Mouse (Mus musculus): ENCODE results near the gene Lama4.

Gene Lama4

DNA sequence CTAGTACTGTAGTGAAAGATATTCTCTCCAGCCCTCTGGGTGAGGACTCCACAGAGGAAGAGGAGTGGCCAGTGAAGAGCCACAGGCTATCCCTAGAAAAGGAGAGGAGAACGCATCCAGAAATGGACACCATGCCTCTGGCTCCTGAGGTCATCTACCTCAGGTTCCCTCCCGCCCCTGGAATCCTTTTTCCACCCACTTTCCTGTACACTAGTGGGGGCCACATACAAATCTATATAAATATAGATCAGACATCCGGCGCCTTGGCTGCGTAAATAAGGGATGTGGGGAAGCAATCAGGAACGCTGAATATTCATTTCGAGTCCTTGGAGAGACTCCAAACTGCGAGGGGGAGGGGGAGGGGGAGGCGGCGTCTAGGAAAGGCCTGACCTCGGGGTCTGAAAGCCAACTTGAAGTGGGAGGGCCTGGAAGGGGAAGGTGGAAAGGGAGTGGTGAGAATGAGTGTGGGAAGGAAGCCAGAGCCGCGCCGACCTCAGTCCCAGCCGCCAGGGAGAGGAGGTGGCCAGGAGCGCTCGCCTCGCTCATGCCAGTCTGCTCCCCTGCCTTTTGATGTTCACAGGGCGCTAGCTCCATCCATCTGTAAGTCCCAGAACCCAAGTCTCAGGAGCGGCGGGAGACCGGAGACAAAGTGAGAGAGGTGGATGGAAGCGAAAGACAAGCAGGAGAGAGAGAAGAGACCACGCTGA is at the start of gene Lama4:
Gene Lama4, plus strand, starts transcription at position 441 of the 707 bp plus-strand sequence.
- DNase-seq (ENCODE audit: low read depth, low spot score): peak; percentile 74

DNA sequence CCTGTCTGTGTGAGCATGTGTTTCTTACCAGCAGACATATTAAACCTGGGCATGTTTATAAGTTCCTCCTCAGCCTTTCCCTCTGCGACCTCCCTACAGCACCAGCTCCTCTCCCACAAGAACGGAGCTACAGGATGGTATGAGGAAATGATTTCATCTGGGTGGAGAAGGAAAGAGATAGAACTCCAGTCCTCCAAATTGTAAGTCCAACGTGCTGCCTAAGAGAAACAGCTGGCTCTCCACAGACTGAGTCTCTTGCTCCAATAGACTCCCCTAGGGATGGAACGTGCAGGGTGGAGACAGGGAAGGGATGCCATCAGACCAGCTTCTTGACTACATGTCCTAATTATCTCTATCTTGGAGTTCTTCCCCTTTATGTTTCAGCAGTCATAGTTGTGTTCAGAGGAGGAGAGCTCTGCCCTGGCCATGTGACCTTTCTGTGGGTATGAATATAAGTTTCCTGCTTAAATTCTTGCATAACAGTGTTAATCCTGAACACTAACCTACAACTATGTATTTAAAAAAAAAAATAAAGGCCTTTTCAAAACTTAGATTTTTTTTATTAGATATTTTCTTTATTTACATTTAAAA is 49.2 kb upstream of the Lama4 start:
- peak; percentile 67 for DNase-seq (ENCODE audit: low read depth, low spot score)

DNA sequence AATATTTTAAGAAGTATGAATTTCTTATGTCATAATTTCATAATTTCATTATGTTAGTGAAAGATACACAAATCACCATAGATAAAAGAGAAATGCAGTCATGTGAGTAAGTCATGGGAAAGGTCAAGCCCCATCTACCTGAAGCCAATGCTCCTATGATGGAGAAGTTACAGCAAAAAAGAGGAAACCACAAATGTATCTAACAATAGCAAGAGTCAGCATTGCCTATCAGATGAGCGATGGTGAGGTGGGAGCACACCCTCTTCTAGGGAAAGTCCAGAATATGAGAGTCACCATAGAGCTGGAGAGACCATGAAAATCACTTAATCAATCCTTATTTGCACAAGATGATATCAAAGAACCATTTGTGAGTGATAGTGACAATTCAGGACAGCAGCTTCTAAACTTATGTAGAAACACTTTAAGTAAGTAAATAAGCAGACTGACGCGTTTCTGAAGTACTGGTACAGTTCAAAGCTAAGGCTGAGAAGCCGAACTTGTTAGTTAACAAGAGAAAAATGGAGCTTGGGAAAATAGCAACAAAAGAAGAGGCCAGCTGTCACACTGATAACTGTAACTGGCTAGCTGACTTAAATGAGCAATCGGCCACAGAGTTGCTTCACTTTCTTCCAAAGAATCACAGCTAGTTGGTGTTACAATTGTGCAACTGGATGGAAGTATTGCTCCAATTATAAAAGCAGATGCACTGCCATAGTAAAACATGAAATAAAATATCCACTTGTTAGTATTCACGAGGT is 36.2 kb upstream of the Lama4 start:
- no peak for DNase-seq (ENCODE audit: low read depth, low spot score)

DNA sequence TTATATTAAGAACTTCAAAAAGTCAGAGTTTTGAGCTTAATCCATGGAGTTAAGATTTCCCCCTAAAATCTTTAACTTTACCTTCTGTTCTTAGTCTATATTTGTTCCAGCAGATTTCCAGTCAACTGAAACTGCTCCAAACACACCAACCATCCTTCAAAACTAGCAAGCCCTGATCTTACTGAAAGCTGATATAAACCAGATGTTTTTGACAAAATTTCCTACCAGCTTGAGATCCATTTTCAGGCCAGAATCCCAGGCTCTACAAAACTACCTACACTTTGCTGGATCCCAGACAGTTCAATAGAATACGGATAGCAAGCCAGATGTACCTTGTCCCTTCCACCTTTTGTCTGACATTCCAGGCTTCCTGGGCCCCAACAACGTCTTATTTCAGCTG is 20.6 kb upstream of the Lama4 start:
- DNase-seq (ENCODE audit: low read depth, low spot score): no peak

DNA sequence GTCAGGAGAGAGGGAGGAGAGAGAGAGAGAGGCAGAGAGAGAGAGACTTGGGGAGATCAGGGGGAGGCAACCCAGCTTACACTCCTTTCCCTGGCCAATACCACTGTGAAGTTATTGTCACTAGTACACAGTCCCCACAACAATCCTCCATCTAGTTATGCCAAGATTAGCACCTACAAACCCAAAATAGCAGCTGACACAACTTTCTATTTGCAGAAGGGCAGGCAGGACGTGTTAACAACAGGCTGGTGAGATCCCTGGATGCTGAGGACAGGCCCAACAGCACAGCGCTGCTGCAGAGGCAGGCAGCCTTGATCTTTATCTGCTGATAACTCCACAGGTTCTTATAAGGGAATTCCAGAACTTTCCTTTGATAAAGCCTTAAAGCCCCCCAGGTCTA is 3.4 kb upstream of the Lama4 start:
- no peak for DNase-seq (ENCODE audit: low read depth, low spot score)

DNA sequence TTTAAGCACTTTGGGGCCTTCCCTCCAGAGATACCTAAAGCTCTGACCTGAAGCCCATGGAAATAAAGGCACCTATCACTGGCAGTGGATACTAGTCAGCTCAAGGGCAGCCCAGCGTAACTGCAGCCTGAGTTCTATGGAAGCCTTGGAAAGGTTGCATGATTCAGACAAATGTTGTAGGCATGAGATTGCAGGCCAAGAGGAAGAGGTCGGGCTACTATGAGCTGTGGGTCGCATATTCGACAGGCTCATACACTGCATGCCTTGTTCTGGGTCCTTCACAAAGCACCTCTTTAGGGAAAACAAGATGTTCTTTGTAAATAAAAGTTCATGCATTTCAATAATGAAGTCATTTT is 618 bp upstream of the Lama4 start:
- DNase-seq (ENCODE audit: low read depth, low spot score): no peak

DNA sequence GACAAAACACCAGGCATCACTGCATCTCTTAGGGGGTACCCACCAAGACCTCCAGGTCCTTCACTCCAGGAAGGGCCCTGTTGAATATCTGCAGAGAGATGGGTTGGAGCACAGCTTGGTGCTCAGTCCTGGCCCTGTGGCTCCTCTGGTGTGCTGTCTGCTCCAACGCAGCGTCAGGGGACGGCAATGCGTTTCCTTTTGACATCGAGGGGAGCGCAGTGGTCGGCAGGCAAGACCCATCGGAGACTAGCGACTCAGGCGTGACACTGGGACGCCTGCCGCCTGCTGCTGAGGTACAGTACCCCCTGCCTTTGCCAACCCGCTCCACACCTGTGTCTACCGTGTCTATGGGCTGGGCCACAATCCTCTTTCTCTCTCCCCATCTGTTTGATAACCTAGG is 542 bp downstream of the Lama4 start:
- DNase-seq (ENCODE audit: low read depth, low spot score): no peak

DNA sequence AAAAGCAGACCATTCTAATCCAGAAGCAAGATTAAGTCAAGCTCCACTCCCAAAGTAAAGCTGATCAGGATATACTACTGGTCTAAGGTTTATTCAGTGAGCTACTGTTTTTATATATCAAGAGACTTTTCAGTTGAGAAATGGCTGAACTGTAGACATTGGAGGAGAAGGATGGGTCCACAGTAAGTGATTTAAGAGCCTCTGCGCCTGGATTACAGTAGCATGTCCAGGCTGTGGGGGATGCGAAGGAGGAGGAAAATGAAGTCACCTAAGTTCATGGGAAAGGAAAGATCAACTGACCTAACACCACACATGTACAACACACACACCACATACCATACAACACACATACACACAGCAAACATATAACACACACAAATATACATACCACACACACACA is 1.3 kb downstream of the Lama4 start:
- DNase-seq (ENCODE audit: low read depth, low spot score): no peak

DNA sequence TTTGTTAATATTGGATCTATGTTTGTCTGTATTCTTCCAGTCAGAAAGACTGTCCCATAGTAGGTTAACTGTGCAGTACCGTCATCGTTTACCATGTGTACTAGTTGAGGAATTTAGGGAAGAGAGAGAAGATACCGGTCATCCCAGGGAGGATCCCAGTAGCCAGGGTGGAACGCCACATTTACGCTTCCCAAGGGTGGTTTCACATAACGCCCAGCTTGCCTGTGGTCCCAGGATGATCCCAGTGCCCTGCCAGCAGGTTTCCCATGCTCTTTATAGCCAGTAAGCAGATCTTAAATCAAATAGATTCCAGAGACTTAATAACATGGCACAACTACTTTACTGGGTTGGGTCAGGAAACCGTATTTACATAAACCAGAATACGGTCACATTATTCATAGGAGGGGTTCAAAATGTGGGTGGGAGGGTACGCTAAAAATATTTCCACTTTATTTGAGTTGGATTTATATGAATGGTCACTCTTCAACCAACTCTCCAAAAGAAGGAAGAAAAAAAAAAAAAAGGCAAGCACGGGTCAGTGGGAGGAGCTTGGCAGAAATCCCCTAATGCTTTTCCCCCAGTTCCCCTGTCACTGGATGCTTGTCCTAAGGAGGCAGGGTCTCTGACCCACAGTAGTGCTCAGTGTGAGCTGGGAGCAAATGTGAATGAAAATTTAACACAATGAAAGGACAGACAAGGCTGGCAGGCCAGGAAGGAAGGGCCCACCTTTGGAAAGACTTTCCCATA is 3.2 kb downstream of the Lama4 start:
- no peak for DNase-seq (ENCODE audit: low read depth, low spot score)

DNA sequence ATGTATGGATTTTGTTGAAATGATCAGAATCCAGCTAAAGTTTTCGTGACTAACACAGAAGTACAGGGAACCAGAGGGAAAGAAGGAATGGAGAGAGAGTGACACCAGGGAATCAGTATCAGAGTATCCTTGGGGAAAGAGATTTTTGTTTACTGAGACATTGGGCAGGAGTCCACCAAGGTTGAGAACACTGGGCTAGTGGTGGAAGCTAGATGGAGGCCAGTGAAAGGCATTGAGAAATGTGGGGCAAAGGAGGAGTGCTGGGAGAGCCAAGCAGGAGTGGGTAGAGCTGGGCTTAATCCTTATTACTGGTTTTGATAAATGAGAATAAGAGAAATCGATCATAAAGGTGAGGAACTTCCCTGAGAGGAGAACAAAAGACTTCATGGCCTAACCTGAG is 4.2 kb downstream of the Lama4 start:
- DNase-seq (ENCODE audit: low read depth, low spot score): no peak

DNA sequence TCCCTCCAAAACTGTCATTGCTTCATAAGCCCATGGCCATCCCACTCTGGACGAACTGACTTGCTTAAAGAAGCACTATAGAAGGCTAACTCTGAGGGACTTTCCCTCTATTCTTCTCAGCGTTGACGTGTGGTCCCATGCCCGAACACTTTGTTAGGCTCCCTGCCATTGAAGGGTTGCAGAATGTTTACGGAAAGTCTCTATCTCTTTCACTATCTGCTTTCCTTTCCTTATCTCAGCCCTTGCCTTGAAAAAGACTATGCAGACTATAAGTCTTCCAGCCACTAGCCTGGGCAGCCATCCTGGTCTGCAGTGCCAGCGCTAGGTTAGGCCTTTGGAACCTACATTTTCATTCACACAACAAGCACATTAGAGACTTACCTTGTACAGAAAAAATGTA is 4.7 kb downstream of the Lama4 start:
- no peak for DNase-seq (ENCODE audit: low read depth, low spot score)

DNA sequence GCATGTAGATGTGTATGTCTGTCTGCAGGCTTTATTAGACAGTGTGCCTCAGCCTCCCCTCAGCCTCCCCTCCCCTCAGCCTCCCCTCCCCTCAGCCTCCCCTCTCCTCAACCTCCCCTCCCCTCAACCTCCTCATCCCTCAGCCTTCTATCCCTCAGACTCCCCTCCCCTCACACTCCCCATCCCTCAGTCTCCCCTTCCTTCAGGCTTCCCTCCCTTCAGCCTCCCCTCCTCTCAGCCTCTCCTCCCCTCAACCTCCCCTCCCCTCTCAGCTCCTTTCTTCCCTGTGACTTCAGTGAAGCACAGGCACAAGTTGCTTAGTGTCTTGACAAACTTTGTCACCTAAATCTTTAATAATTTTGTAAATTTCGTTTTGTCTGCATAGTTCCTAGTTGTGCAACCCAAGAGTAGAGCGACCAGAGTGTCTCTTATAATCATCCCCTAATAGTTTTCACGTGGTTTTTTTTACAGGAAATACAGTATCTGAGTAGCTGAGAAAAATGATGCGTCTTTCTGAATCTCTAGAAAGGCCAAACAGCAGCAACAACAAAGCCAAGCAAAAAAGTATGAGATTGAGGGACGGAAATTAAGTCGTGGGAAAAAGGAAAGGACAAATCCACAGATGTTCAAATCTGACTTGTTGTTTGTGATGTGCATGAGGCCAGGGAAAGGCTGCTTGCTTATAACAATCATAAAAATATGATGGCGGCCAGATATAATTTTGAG is 7.1 kb downstream of the Lama4 start:
- DNase-seq (ENCODE audit: low read depth, low spot score): no peak

DNA sequence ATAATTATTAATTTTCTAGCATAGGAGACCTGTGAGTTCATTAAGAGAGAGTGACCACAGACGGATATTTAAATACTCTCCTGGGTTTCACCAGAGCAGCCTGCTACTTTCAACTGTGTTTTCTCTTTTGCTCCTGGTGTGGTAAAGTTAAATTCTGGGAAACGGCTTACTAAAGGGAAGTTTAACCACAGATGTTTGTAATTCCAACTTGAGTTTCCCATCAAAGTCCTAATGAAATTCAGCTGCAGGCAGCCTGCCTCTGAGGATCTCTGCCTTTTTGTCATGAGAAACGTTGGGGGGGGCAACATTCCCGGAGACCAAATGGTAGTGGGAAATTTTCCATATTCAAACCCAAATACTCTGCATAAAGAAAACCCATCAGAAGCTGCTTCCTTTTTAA is 7.7 kb downstream of the Lama4 start:
- no peak for DNase-seq (ENCODE audit: low read depth, low spot score)

DNA sequence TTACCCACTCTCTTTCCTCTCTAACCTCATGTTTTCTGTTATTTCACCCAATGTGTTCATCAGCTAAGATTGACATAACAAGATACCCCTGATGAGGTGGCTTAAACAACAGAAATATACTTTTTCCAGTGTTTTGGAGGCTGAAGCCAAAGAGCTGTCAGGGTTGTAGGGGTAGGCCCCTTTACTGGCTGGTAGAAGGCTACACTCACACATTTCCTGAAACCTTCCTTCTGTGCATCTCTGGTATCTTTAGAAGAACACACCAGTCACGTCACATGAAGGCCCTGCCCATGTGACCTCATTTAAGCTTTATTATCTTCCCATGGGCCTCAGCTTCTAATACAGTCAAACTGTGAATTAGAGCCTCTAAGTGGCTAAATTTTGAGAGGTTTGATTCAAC is 12.9 kb downstream of the Lama4 start:
- DNase-seq (ENCODE audit: low read depth, low spot score): no peak

DNA sequence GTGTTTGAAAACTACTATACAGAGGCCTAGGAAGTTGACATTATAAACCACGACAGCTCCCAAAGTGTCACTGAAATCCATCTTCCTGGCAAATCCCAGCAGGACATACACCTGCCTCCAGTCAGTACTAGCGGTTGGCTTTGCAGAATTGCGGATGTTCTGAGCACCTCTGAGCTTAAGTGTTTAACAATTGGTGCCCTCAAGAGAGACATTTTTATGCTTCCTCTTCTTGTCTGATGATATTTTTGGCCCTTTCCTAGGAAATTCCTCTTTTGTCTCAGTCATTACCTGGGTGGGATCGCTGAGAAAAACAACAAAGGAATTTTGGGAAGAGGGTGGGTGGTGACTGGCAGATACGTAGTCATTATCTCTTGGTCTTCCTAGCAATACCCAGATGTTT is 14.4 kb downstream of the Lama4 start:
- no peak for DNase-seq (ENCODE audit: low read depth, low spot score)

DNA sequence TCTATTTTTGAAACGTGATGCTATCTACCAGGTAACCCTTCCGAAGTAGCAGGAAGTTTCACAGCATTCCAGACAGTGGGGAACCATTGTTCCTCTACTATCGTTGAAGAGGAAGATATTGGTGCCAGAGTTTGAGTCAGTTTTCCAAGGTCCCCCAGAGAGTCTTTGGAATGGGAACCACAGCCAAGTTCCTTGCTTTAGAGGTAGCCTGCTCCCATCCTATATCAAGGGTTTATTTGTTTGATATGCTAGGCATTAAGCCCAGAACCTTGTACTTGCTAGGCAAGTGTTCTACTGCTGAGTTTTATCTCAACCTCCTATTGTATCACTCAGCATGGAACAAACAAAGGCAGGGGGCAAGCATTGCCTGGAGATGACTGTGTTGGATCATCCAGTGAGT is 15.7 kb downstream of the Lama4 start:
- DNase-seq (ENCODE audit: low read depth, low spot score): no peak

DNA sequence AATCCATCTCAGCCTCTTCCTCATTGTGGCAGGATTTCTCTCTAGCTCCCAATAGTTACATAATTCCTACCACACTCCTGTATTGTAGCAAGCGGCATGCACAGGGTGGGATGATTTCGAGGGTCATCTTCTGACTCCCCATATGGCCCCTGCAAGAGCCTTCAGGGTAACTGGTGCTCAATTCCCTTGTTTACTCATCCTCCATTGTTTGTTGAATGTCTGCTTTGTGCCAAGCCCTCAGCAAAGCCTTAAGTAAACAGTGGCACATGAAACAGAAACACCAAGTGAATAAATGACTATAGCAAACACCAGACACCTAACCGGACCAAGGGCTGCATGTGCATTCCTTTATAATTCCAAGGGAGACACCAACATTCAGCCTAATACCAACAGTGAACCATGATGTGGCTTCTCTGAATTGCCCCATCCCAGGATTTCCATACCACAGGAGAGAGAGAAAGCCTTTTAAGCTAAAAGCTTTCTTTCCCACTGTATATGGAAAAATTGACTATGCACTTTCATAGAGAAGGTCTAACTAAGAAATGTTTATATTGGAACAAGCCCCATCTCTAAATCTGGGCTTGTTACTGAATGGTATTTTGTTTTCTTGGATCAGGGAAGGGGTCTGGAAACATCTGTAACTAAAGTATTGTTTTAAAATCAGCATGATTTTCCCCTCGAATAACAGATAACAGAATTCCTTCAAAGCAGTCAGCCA is 19.2 kb downstream of the Lama4 start:
- DNase-seq (ENCODE audit: low read depth, low spot score): no peak

DNA sequence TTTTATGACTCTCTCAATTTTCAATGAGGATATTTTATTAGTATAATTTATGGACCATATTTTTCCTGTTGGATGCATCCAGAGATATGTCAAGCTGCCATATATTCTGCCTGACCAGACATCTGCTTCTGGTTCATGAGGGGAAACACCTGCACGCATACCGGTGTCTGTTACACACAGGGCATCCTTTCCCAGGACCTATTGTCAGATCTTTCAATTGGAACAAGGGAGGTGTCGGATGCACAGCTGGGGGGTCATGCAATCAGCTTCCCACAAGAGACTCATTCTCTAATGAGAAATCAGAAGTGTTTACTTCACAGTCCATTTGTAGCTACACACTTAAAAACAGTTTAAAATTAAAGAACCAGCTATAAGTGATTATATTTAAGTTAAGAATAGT is 20.7 kb downstream of the Lama4 start:
- DNase-seq (ENCODE audit: low read depth, low spot score): no peak

DNA sequence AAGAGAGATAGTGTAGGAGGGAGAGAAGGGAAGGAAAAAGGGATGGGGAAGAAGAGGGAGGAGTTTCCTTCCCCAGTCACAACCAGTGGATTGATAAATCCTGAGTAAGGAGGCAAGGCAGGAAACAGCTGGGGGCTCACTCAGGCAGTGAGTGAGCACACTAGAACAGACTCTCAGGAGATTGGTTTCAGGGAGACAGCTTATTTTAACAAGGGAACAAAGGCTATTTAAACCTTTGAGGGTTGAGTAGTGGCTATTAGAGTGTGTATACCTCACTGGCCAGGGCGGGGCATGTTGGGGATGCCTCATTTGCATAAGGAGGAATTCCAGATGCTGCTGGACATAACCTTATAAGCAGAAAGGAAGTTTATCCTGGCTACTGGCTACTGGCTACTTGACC is 27.5 kb downstream of the Lama4 start:
- no peak for DNase-seq (ENCODE audit: low read depth, low spot score)

DNA sequence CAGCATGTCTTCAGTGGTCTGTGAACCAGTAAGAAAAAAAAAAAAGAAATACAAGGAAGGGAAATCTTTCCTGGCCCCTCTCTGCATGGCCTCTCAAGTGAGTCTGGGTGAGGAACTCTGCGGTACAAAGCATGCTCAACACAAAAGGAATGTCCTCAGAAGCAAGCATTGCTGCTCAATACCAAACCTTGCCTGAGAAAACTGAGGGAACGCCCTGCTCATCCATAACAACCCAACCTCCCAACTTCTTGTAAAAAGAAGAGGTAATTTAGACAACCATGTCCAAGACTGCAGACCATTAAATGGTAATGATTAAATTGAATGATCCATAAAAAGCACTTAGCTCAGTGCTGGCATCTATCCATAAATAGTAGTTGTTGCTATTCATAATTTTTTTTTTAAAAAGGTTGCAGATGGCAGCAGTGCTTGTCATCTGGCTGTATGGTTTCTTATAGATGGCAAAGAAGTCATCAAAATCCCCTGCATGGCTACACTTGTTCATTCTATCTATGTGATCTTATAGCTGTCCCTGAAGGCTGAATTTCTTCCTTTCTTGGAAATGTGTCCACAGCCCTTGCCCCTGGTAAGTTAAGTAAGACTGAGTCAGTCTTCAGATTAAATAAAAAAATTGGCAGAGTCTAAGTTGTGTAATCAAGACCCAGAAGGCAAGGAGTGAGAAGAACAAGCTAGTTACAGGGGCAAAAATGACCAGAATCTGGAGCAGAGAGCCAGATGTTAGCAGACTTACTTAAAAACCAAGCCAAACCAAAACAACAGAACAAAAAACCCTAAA is 28.5 kb downstream of the Lama4 start:
- DNase-seq (ENCODE audit: low read depth, low spot score): peak; percentile 64
